Mouse (Mus musculus) heart, embryonic 16.5 days (tissue): ENCODE measurements at regions not wholly inside any gene's neighbourhood (a gene's known extent, or its start where the extent isn't known, plus 50 kb on each side); places are given as distances from the start of the nearest gene placed in this dataset.
A peak's percentile ranks its signal among the peaks of the same experiment; 100 is the strongest.

Experiments used
- ATAC-seq: fragments of 200-750 bp; cut with Nextera tagmentation; replicated peaks from 2 replicates; pipeline ENCODE4 v1.8.0; 2017; ENCODE audit warnings: moderate number of reproducible peaks; ENCODE audit not compliant: insufficient read depth, low FRiP score; ENCODE audit errors: extremely low read depth
- H3K27ac ChIP-seq: fragments of 300-500 bp; sonication (generic); 2 replicates; pipeline ENCODE4 v1.5.1; 2014; ENCODE audit warnings: mild to moderate bottlenecking, low read length, control low read depth, moderate library complexity
- H3K27me3 ChIP-seq: fragments of 300-500 bp; sonication (generic); 2 replicates; pipeline ENCODE4 v1.6.1; 2014; ENCODE audit warnings: low read length, mixed read lengths; ENCODE audit not compliant: control insufficient read depth, insufficient read depth
- H3K36me3 ChIP-seq: fragments of 300-500 bp; sonication (generic); 2 replicates; pipeline ENCODE4 v1.6.1; 2014; ENCODE audit not compliant: control insufficient read depth, insufficient read depth
- H3K4me1 ChIP-seq: fragments of 300-500 bp; sonication (generic); 2 replicates; pipeline ENCODE4 v1.6.1; 2014; ENCODE audit warnings: low read length, mixed read lengths; ENCODE audit not compliant: control insufficient read depth, insufficient read depth
- H3K4me2 ChIP-seq: fragments of 300-500 bp; sonication (generic); 2 replicates; pipeline ENCODE4 v1.6.1; 2014; ENCODE audit warnings: low read depth, mild to moderate bottlenecking, control low read depth, low read length
- H3K4me3 ChIP-seq: fragments of 300-500 bp; sonication (generic); 2 replicates; pipeline ENCODE4 v1.5.1; 2014; ENCODE audit warnings: mild to moderate bottlenecking, control low read depth, low read length
- H3K9ac ChIP-seq: fragments of 300-500 bp; sonication (generic); 2 replicates; pipeline ENCODE4 v1.6.1; 2014; ENCODE audit warnings: low read length, control low read depth
- H3K9me3 ChIP-seq: fragments of 300-500 bp; sonication (generic); replicated peaks from 2 replicates; pipeline ENCODE4 v1.6.1; 2016; ENCODE audit warnings: low read length; ENCODE audit not compliant: control insufficient read depth
- WGBS: fragments of 180-500 bp; shearing (Covaris S2); extraction: QIAGEN DNeasy Blood & Tissue Kit; methylation state at CpG from one replicate; pipeline ENCODE4 v1.1.7; 2014; 5-methylcytosine and 5-hydroxymethylcytosine counted together

GRCm38 (mm10) chr17:79964850-79965249 lies 68.9 kb upstream of the Atl2 start:
- H3K27me3 ChIP-seq, result peaks cover 3% of the 10 kb centered on the region; the same call in 1 of the 2 replicates
- H3K36me3 ChIP-seq, result no peaks in the 10 kb centered on the region
- H3K4me3 ChIP-seq, result no peak overlapping the region
- no peak overlapping the region for H3K27ac ChIP-seq
- H3K4me1 ChIP-seq, result peaks cover 4% of the 10 kb centered on the region; the same call in 1 of the 2 replicates
- ATAC-seq, result peak; percentile 37; the same call in 1 of the 2 replicates
- H3K4me2 ChIP-seq, result no peak overlapping the region
- WGBS, result 61% methylated on average over 8 of the region's 8 CpGs
- H3K9ac ChIP-seq, result no peak overlapping the region
- no peaks in the 10 kb centered on the region for H3K9me3 ChIP-seq

- Histone ChIP-seq H3K4me3 (no peak overlapping the region), H3K27ac (no peak overlapping the region), H3K9me3 (no peaks in the 10 kb centered on the region), H3K4me1 (no peaks in the 10 kb centered on the region; the same call in 1 of the 2 replicates), H3K4me2 (no peak overlapping the region), H3K36me3 (no peaks in the 10 kb centered on the region), H3K9ac (no peak overlapping the region), H3K27me3 (peaks cover 3% of the 10 kb centered on the region; the same call in 1 of the 2 replicates)
- ATAC-seq, result no peak
- 52% methylated on average over 2 of the region's 2 CpGs for WGBS
These were observed 67.4 kb upstream of the Atl2 start for GRCm38 (mm10) chr17:79963330-79963729.

- Histone ChIP-seq H3K27ac (no peak overlapping the region), H3K4me1 (no peaks in the 10 kb centered on the region; the same call in 1 of the 2 replicates), H3K9me3 (no peaks in the 10 kb centered on the region), H3K4me2 (no peak overlapping the region), H3K36me3 (no peaks in the 10 kb centered on the region), H3K9ac (no peak overlapping the region), H3K4me3 (no peak overlapping the region), H3K27me3 (no peaks in the 10 kb centered on the region; the same call in 1 of the 2 replicates)
- WGBS, result 58% methylated on average over 9 of the region's 9 CpGs
- no peak for ATAC-seq
These were observed 65.5 kb upstream of the Atl2 start for GRCm38 (mm10) chr17:79961391-79961790.

GRCm38 (mm10) chr17:79960688-79961087 lies 64.8 kb upstream of the Atl2 start:
- H3K36me3 ChIP-seq, result no peaks in the 10 kb centered on the region
- H3K9me3 ChIP-seq, result no peaks in the 10 kb centered on the region
- H3K4me2 ChIP-seq, result no peak overlapping the region
- ATAC-seq, result no peak
- WGBS, result 38% methylated on average over 3 of the region's 3 CpGs
- no peaks in the 10 kb centered on the region; the same call in 1 of the 2 replicates for H3K4me1 ChIP-seq
- H3K4me3 ChIP-seq, result no peak overlapping the region
- H3K9ac ChIP-seq, result no peak overlapping the region
- H3K27me3 ChIP-seq, result no peaks in the 10 kb centered on the region; the same call in 1 of the 2 replicates
- H3K27ac ChIP-seq, result no peak overlapping the region

- WGBS, result 25% methylated on average over 1 of the region's 1 CpGs
- no peaks in the 10 kb centered on the region for H3K36me3 ChIP-seq
- H3K27me3 ChIP-seq, result no peaks in the 10 kb centered on the region; the same call in 1 of the 2 replicates
- no peak overlapping the region for H3K9ac ChIP-seq
- 0 out of 2 replicates have a peak, but pooled peaks have one; percentile 17 for ATAC-seq
- H3K9me3 ChIP-seq, result no peaks in the 10 kb centered on the region
- no peak overlapping the region for H3K4me3 ChIP-seq
- no peak overlapping the region for H3K27ac ChIP-seq
- H3K4me1 ChIP-seq, result peaks cover 6% of the 10 kb centered on the region
- H3K4me2 ChIP-seq, result no peak overlapping the region
These were observed 59.3 kb upstream of the Atl2 start for GRCm38 (mm10) chr17:79955267-79955666.

GRCm38 (mm10) chr17:79954624-79955244 lies 58.8 kb upstream of the Atl2 start:
- H3K9me3 ChIP-seq, result no peaks in the 10 kb centered on the region
- H3K4me1 ChIP-seq, result peaks cover 11% of the 10 kb centered on the region
- no peak overlapping the region for H3K4me3 ChIP-seq
- no peak overlapping the region for H3K4me2 ChIP-seq
- H3K27ac ChIP-seq, result no peak overlapping the region
- ATAC-seq, result peak; percentile 73
- H3K9ac ChIP-seq, result no peak overlapping the region
- H3K27me3 ChIP-seq, result no peaks in the 10 kb centered on the region; the same call in 1 of the 2 replicates
- no peaks in the 10 kb centered on the region for H3K36me3 ChIP-seq
- 62% methylated on average over 6 of the region's 6 CpGs for WGBS

- H3K4me3 ChIP-seq, result no peak overlapping the region
- H3K9me3 ChIP-seq, result no peaks in the 10 kb centered on the region
- ATAC-seq, result no peak
- peaks cover 18% of the 10 kb centered on the region; the same call in 1 of the 2 replicates for H3K4me1 ChIP-seq
- H3K27ac ChIP-seq, result no peak overlapping the region
- H3K27me3 ChIP-seq, result no peaks in the 10 kb centered on the region
- 59% methylated on average over 11 of the region's 11 CpGs for WGBS
- H3K4me2 ChIP-seq, result no peak overlapping the region; the same call in 1 of the 2 replicates
- no peaks in the 10 kb centered on the region for H3K36me3 ChIP-seq
- H3K9ac ChIP-seq, result no peak overlapping the region
These were observed 52.9 kb upstream of the Atl2 start for GRCm38 (mm10) chr17:79948591-79949475.
